Comparison of ENCODE assay signal across 15 mouse cellular contexts in the genomic region with DNA sequence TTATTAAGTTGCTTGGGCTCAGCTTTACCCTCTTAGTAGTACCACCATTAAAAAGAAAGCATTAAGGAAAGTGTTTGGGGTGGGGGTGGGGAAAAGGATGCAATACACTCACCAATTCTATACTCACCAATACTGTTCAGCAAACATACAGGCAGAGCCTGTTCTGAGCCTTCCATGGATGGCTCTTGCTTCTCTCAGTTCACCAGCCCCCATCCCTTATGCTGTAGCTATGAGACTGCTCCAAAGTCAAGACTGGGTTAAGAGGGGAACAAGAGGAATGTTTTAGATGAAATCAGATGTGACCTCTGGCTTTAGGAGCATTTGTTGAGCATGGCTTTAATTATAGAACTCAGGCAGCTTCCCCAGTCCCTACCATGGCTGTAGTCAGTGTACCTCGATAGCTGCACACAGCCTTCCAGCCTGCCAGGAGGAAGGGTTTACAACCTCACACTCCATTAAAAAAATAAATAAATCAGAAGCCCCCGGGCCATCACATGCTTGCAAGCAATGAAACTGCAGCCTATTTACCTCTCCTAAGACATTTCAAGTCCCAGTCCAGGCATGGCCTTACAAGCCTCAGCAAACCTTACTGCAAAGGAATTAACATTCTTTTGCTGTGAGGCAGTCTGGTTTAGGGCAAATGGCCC.
DNase-seq lines count a peak whose midpoint lies in the region; ATAC-seq lines count a peak whose summit lies in the region.
"Had no signal": no experiment of that assay in that cellular context is flagged by ENCODE, and none has a peak within 500 bp of the region (broad histone marks: within the 10 kb centered on the region; RNA-seq: fewer than 3 reads in every experiment).

No protein-coding gene starts in this region.

- H3K4me2 ChIP-seq in limb, embryonic 11.5 days (ENCODE audit: low read depth, severe bottlenecking), result no peak overlapping the region

- H3K27ac ChIP-seq in embryonic facial prominence, embryonic 10.5 days (replicated peaks), result peak overlapping the region; percentile 78
- H3K27ac ChIP-seq in limb, embryonic 11.5 days (replicated peaks; ENCODE audit: low read depth, low read length), result peak overlapping the region; percentile 67
- H3K27ac ChIP-seq: heart, adult 2 months had no signal

- peak; percentile 97 for ATAC-seq in limb, embryonic 11.5 days (ENCODE audit: insufficient number of reproducible peaks, low FRiP score, low TSS enrichment, low read depth)
- ATAC-seq: forebrain, embryonic 16.5 days had no signal

- H3K4me3 ChIP-seq in embryonic facial prominence, embryonic 10.5 days, result no peak overlapping the region
- H3K4me3 ChIP-seq in limb, embryonic 11.5 days (ENCODE audit: low read depth, low read length), result no peak overlapping the region
- H3K4me3 ChIP-seq: heart, adult 2 months had no signal

- no peak overlapping the region for H3K9ac ChIP-seq in limb, embryonic 11.5 days (ENCODE audit: low read length)

- peak; percentile 6 for DNase-seq in gastrocnemius, postnatal 10 days
- no peak for DNase-seq in gastrocnemius, postnatal 25 days
- peak; percentile 90 for DNase-seq in 3T3-L1 (ENCODE audit: low read depth, low spot score)
- DNase-seq in embryonic facial prominence, embryonic 10.5 days (ENCODE audit: low spot score), result peak; percentile 84
- peak; percentile 89 for DNase-seq in limb, embryonic 11.5 days (ENCODE audit: low spot score)
- DNase-seq in liver, result no peak
- DNase-seq in frontal cortex, postnatal 36 days (ENCODE audit: low spot score in 2 of 2), result no peak
- DNase-seq in right cerebral cortex, postnatal 10 days (ENCODE audit: low spot score in 2 of 2), result no peak
- DNase-seq: adrenal gland, postnatal 14 days; cerebellum, postnatal 36 days; heart, adult 2 months; heart, postnatal 10 days; lung, adult 18-20 months; thymus, adult 18-20 months had no signal

- no peaks in the 10 kb centered on the region for H3K36me3 ChIP-seq in embryonic facial prominence, embryonic 10.5 days (replicated peaks)
- no peaks in the 10 kb centered on the region for H3K36me3 ChIP-seq in limb, embryonic 11.5 days (ENCODE audit: control insufficient read depth, insufficient read depth, low read length)

- WGBS in embryonic facial prominence, embryonic 10.5 days, result 27% methylated on average over 2 of the region's 2 CpGs
- WGBS in limb, embryonic 11.5 days, result 7% methylated on average over 2 of the region's 2 CpGs

- H3K4me1 ChIP-seq in embryonic facial prominence, embryonic 10.5 days, result peaks cover 33% of the 10 kb centered on the region
- H3K4me1 ChIP-seq in limb, embryonic 11.5 days (ENCODE audit: control insufficient read depth, insufficient read depth, low read length), result peaks cover 16% of the 10 kb centered on the region

- no peaks in the 10 kb centered on the region for H3K9me3 ChIP-seq in embryonic facial prominence, embryonic 10.5 days
- H3K9me3 ChIP-seq in limb, embryonic 11.5 days (ENCODE audit: control insufficient read depth, low read length), result no peaks in the 10 kb centered on the region

- H3K27me3 ChIP-seq in embryonic facial prominence, embryonic 10.5 days (replicated peaks; ENCODE audit: low read depth, poor library complexity, severe bottlenecking), result no peaks in the 10 kb centered on the region
- no peaks in the 10 kb centered on the region for H3K27me3 ChIP-seq in limb, embryonic 11.5 days (ENCODE audit: control insufficient read depth, insufficient read depth, low read length)

Comparison
In these comparisons a context has a peak if more than half of its experiments do, and no peak if none do; other contexts are left out.
1. DNase-seq: peak in gastrocnemius, postnatal 10 days (single experiment), 3T3-L1 (single experiment), embryonic facial prominence, embryonic 10.5 days (single experiment) and limb, embryonic 11.5 days (single experiment); none in gastrocnemius, postnatal 25 days (single experiment), liver (single experiment), frontal cortex, postnatal 36 days (0 of 2) and right cerebral cortex, postnatal 10 days (0 of 2).